Mouse (Mus musculus): Measurements from ENCODE around the gene Drc7. TPM values are rescaled to one million over a fixed set of nuclear protein-coding genes. Genes with fewer than 3 reads are reported as not detected.
A peak's percentile ranks its signal among the peaks of the same experiment; 100 is the strongest.

The Drc7 gene
- polyA plus RNA-seq, 1 experiment from 2014 or later, result 0.61 TPM

DNA sequence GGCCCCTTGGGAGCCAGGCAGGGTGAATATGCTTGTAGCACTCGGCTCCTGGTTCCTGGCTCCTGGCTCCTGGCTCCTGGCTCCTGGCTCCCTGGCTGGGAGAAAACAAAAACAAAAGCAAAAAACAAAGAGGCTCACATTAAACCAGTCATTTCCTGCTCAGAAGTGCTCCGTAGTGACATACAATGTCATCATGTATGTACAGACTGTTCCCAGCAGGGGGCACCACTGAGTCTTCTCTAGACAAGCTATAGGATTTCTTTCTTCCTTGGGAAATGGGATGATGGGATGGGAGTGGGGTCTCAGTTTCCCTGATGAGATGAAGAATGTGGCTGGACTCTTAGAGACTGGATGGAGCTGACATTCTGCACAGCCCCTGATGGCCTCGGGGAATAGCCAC, 12.7 kb downstream of the Drc7 start:
- WGBS, result 42% methylated on average over 3 of the region's 3 CpGs
- no peak overlapping the region for H3K27ac ChIP-seq
- H3K4me2 ChIP-seq, result no peak overlapping the region
- no peaks in the 10 kb centered on the region for H3K36me3 ChIP-seq
- no peak for ATAC-seq (ENCODE audit: borderline replicate concordance, extremely low read depth, low FRiP score, low TSS enrichment)
- no peak overlapping the region for H3K9ac ChIP-seq
- no peak overlapping the region for H3K4me3 ChIP-seq
- no peaks in the 10 kb centered on the region for H3K9me3 ChIP-seq
- H3K4me1 ChIP-seq, result 0 out of 2 replicates have a peak, but pooled peaks cover 3% of the 10 kb centered on the region
- H3K27me3 ChIP-seq, result no peaks in the 10 kb centered on the region

DNA sequence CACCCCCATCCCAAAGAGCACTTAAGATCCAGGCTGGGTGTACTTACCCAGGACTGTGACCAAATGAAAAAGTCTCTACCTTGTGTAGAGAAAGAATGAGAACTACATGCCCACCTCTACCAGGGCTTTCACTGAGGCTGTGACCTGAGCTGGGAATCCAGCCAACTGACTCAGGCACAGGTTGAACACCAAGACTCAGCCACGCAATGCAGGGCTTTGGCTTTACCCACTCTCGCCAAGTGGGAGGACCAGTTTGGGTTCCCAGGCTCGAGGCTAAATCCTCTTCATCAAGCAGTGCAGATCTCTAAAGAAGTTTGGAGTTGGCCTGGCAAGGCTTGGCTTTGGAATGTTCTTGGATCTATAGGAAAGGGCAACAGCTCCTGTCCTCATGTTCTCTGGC, 20.6 kb downstream of the Drc7 start:
- Histone ChIP-seq H3K4me2 (no peak overlapping the region), H3K27me3 (no peaks in the 10 kb centered on the region), H3K27ac (no peak overlapping the region), H3K36me3 (no peaks in the 10 kb centered on the region), H3K9me3 (no peaks in the 10 kb centered on the region), H3K4me3 (no peak overlapping the region), H3K4me1 (no peaks in the 10 kb centered on the region), H3K9ac (no peak overlapping the region)
- no peak for ATAC-seq (ENCODE audit: borderline replicate concordance, extremely low read depth, low FRiP score, low TSS enrichment)
- 62% methylated on average over 3 of the region's 3 CpGs for WGBS

DNA sequence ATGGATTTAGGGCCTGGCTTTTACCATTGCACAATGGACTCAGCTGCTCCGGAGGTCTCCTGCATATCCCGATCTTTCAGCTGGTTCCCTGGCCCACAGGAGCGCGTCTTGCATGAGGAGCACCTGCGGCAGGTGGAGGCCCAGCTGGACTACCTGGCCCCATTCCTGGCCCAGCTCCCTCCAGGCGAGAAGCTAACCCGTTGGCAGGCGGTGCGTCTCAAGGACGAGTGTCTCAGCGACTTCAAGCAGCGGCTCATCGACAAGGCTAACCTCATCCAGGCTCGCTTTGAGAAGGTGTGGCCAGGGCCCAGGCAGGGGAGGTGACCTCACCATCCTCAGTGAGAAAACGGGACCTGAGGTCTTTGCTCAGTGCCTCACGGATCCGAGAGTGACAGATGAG, 21.2 kb downstream of the Drc7 start:
- 65% methylated on average over 17 of the region's 17 CpGs for WGBS
- Histone ChIP-seq H3K4me1 (no peaks in the 10 kb centered on the region), H3K27me3 (no peaks in the 10 kb centered on the region), H3K4me2 (no peak overlapping the region), H3K9ac (no peak overlapping the region), H3K27ac (no peak overlapping the region), H3K9me3 (no peaks in the 10 kb centered on the region), H3K4me3 (no peak overlapping the region), H3K36me3 (no peaks in the 10 kb centered on the region)
- ATAC-seq (ENCODE audit: borderline replicate concordance, extremely low read depth, low FRiP score, low TSS enrichment), result no peak

DNA sequence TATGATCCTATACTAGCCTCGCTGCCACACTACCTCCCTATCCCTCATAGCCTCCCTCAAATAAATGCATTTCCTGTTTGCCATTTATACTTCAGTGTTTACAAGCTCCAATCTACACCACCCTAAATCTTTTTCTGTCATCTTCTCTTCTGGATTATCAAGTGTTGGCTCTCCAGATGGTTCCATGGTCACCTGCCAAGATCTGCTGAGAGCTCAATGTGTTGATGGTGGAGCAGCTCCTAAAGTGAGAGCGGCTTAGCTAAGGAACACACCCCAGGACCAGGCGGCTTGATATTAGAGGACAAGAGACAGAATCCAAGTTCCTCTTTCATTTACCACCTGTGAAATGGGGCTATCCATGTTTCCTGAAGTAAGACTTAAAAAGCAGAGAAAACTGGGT, 23.2 kb downstream of the Drc7 start:
- WGBS, result 80% methylated on average over 3 of the region's 3 CpGs
- no peaks in the 10 kb centered on the region for H3K36me3 ChIP-seq
- H3K4me2 ChIP-seq, result no peak overlapping the region
- H3K27me3 ChIP-seq, result no peaks in the 10 kb centered on the region
- no peak overlapping the region for H3K27ac ChIP-seq
- H3K4me1 ChIP-seq, result peaks cover 9% of the 10 kb centered on the region
- no peak overlapping the region for H3K4me3 ChIP-seq
- H3K9ac ChIP-seq, result no peak overlapping the region
- ATAC-seq (ENCODE audit: borderline replicate concordance, extremely low read depth, low FRiP score, low TSS enrichment), result no peak
- no peaks in the 10 kb centered on the region for H3K9me3 ChIP-seq

DNA sequence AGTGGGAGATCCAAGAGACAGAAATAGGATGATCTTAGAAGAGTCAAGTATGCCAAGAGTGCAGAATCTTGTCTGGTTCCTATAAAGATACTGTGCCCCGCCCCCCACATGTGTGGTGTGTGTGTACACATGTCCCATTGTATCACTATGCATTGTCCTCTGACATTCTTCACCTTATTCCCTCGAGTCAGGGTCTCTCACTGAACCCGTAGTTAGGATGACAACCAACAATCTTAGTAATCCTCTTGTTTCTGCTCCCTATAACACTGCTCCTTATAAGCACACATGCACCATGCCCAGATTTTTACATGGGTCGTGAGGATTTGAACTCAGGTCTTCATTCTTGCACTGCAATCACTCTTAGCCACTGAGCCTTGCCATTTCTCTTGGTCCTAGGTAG, 24.4 kb downstream of the Drc7 start:
- Histone ChIP-seq H3K9ac (no peak overlapping the region), H3K4me2 (no peak overlapping the region), H3K4me1 (peaks cover 9% of the 10 kb centered on the region), H3K27ac (no peak overlapping the region), H3K27me3 (no peaks in the 10 kb centered on the region), H3K4me3 (no peak overlapping the region), H3K9me3 (no peaks in the 10 kb centered on the region), H3K36me3 (no peaks in the 10 kb centered on the region)
- 77% methylated on average over 4 of the region's 4 CpGs for WGBS
- no peak for ATAC-seq (ENCODE audit: borderline replicate concordance, extremely low read depth, low FRiP score, low TSS enrichment)

DNA sequence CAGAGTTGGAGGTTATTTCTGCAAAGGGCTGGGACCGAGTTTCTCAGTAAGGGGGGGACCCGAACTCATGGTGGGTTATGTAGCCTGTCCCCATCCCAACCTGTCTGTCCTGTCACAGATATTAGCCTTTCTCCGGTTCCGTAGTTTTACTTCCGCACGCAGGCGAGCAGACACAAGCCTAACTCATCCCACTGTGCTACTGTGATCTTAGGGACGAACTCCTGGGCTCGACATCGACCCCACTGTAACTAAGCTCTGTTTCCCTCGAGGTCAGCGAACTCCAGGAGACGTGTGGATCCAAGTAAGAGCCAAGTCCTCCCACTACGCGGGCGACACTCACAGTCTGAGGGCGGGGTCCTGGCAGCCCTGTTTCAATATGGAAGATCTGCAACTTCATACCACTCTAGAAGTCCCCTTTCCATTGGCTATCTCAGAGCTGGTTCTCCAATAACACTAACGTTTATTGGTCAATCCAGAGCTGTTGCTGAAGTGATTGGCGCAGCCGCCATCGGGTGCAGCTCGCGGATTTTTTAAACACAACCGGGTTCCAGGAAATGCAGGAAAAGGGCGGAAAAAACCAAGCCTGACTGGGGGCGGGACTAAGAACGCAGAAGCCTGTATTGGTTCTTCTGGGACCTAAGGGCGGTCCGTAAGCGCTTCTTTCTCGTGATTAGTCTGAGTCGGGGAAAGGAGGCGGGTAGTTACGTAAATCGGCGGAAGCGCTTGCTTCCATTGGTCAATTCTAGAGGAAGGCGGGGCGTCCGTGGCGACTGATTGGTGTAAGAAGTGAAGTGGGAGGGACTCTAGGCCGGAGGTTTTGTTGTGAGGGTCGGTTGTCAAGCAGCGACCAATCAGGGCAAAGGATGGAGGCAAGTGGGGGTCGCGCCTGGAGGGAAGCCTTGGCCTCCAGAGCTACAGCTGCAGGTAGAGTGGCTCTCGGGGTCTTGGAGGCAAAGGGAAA, 25.8 kb downstream of the Drc7 start, which contains the start of gene Katnb1:
Gene Katnb1, plus strand, starts transcription at position 806 of the 961 bp plus-strand sequence.
- ATAC-seq (ENCODE audit: borderline replicate concordance, extremely low read depth, low FRiP score, low TSS enrichment), result peak; percentile 97
- Histone ChIP-seq H3K4me3 (peak within 1 kb of the TSS; percentile 94), H3K9ac (peak within 1 kb of the TSS; percentile 79), H3K27me3 (no peaks in the 10 kb centered on the region), H3K4me1 (peaks cover 9% of the 10 kb centered on the region), H3K36me3 (no peaks in the 10 kb centered on the region), H3K4me2 (peak within 1 kb of the TSS; percentile 89), H3K27ac (peak within 1 kb of the TSS; percentile 75), H3K9me3 (no peaks in the 10 kb centered on the region)
- 1% methylated on average over 47 of the region's 47 CpGs for WGBS

DNA sequence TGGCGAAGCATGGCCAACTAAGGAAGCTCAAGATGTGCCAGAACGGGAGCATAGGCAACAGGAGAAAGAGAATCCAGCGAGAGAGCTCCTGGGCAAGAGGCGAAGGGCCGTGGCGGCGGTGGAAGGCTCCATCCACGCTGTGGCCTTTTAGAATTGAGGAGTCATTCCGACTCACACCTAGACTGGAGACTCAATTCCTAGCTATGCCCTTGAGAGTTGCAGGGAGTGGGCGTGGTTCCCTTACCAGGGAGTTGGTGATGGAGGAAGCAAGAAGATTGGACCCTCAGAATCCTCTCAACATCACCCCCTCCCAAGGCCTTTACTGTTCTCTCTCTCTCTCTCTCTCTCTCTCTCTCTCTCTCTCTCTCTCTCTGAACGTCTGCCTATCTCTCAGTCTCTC, 26.7 kb downstream of the Drc7 start:
- 7% methylated on average over 11 of the region's 11 CpGs for WGBS

DNA sequence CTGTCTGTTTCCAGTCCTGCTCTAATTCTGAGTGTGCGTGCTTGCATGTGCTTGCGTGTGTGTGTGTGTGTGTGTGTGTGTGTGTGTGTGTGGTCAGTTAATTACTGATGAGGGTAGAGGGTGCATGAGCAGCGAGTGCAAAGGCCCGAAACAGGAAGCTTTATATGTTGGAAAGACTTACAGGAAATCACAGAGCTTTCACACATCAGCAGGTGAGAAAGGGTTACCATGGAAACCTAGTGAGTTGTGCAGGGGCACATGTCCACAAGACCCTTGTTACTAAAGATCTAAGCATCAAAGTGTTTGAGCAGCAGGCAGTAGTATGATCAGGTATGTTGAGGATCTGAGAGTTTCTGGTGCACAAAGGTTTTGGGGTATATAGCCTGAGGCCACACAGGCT, 29.4 kb downstream of the Drc7 start:
- 88% methylated on average over 4 of the region's 4 CpGs for WGBS
- no peak overlapping the region for H3K4me3 ChIP-seq
- no peak overlapping the region for H3K4me2 ChIP-seq
- no peaks in the 10 kb centered on the region for H3K27me3 ChIP-seq
- peaks cover 9% of the 10 kb centered on the region for H3K4me1 ChIP-seq
- peaks cover 10% of the 10 kb centered on the region; the same call in 1 of the 2 replicates for H3K36me3 ChIP-seq
- H3K27ac ChIP-seq, result no peak overlapping the region
- no peak for ATAC-seq (ENCODE audit: borderline replicate concordance, extremely low read depth, low FRiP score, low TSS enrichment)
- no peaks in the 10 kb centered on the region for H3K9me3 ChIP-seq
- no peak overlapping the region for H3K9ac ChIP-seq

More for the DNA sequence above, 26.7 kb downstream of the Drc7 start:
- no peak for ATAC-seq (ENCODE audit: borderline replicate concordance, extremely low read depth, low FRiP score, low TSS enrichment)
- Histone ChIP-seq H3K4me2 (peak overlapping the region; percentile 89), H3K9ac (peak overlapping the region; percentile 79), H3K9me3 (no peaks in the 10 kb centered on the region), H3K4me3 (peak overlapping the region; percentile 94), H3K36me3 (no peaks in the 10 kb centered on the region), H3K27ac (0 out of 2 replicates have a peak overlapping the region, but pooled peaks have one; percentile 75), H3K27me3 (no peaks in the 10 kb centered on the region), H3K4me1 (peaks cover 9% of the 10 kb centered on the region)

DNA sequence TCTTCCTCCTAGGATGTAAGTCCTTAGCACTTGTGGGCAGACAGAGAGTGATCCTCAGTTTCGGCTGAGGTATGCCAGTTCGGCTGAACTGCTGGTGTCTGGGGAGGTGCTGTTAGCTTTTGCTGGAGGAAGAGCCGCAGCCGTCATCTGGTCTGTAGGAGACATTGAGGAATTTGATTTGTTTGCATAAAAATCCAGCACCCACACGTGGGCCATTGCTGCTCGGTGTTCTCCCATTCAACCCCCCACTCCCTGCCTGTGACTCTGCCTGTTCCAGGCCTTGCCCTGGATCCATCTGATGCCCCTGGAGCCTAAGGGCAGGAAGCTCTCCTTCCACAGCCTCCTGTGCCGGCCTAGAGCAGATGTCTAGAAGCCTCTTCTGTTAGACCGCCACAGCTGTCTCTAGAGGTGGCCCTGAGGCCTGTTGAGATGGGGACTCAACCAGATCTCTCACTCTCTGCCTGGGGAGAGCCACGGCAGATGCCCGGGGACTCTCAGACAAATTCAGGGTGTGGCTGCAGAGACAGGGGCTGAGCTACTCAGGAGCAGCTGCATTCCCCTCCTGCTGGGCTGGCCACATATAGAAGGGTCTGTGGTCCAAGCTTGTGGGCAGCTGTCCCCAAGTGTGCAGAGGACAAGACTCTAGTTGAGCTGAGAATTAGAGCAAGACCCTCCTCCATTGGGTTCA, 30.0 kb downstream of the Drc7 start:
- H3K36me3 ChIP-seq, result peaks cover 13% of the 10 kb centered on the region; the same call in 1 of the 2 replicates
- no peaks in the 10 kb centered on the region for H3K27me3 ChIP-seq
- no peak overlapping the region for H3K9ac ChIP-seq
- H3K27ac ChIP-seq, result no peak overlapping the region
- peaks cover 9% of the 10 kb centered on the region for H3K4me1 ChIP-seq
- no peak overlapping the region for H3K4me3 ChIP-seq
- H3K9me3 ChIP-seq, result no peaks in the 10 kb centered on the region
- WGBS, result 68% methylated on average over 10 of the region's 10 CpGs
- H3K4me2 ChIP-seq, result no peak overlapping the region
- ATAC-seq (ENCODE audit: borderline replicate concordance, extremely low read depth, low FRiP score, low TSS enrichment), result no peak

DNA sequence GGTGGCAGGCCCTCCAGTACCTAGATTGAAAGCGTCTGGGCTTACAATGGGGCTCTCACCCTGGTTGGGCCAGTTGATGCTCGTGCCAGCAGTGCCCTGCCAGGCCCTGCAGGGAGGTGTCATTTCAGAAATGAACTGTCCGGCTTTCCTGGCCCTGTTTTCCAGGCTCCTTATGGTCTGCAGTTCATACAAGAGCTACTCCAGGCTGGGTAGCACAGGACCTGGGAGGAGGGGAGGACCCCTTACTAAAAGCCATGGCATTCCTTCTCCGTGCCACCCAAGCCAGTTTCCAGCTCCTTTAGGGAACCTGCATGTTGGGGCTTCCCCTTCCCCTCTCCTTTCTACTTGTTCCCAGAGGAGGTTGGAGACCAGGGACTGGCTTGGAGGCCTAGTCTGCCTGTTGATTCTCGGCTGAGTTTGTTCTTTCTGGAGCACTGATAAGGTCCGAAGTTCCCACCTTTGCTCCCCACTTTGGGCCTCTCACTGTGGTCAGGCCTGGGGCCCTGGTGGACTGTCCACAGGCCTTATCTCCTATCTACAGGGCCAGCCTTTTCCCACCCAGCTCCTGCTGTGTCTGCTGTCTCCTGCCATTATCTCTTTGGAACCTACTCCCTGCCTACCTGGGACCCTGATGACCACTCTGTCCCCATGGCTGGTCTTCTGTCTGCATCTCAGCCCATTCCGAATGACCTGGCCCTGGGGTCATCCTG, 30.7 kb downstream of the Drc7 start:
- Histone ChIP-seq H3K9me3 (no peaks in the 10 kb centered on the region), H3K4me2 (no peak overlapping the region), H3K4me3 (no peak overlapping the region), H3K4me1 (peaks cover 9% of the 10 kb centered on the region), H3K27me3 (no peaks in the 10 kb centered on the region), H3K9ac (no peak overlapping the region), H3K36me3 (peaks cover 16% of the 10 kb centered on the region; the same call in 1 of the 2 replicates), H3K27ac (no peak overlapping the region)
- ATAC-seq (ENCODE audit: borderline replicate concordance, extremely low read depth, low FRiP score, low TSS enrichment), result no peak
- 79% methylated on average over 7 of the region's 7 CpGs for WGBS

DNA sequence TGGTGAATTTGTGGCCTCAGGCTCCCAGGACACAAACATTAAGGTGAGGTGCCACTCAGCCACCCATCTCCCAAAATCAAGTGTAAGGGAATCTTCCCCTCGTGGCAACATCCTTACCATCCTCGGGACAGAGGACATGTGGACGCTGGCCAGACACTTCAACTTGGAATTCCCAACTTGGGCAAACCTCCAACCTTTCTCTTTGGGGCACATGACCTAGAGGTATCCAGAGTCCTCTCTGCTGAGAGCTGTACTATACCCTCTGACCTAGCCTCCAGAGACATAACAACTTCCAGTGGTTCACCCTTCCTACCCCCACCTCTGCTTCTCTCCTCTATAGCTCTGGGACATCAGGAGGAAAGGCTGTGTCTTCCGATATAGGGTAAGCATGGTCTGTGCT, 38.7 kb downstream of the Drc7 start:
- Histone ChIP-seq H3K27me3 (no peaks in the 10 kb centered on the region), H3K36me3 (peaks cover 26% of the 10 kb centered on the region; the same call in 1 of the 2 replicates), H3K9ac (no peak overlapping the region), H3K4me1 (no peaks in the 10 kb centered on the region), H3K27ac (no peak overlapping the region), H3K9me3 (no peaks in the 10 kb centered on the region), H3K4me3 (no peak overlapping the region), H3K4me2 (no peak overlapping the region)
- ATAC-seq (ENCODE audit: borderline replicate concordance, extremely low read depth, low FRiP score, low TSS enrichment), result no peak
- 86% methylated on average over 4 of the region's 4 CpGs for WGBS
